Mouse (Mus musculus) embryonic facial prominence, embryonic 10.5 days (tissue): Measurements from ENCODE around the gene Birc7. TPM values are rescaled to one million over a fixed set of nuclear protein-coding genes. Genes with fewer than 3 reads are reported as not detected.

Source experiments
- DNase-seq: peaks from one replicate; pipeline ENCODE4 v3.0.0-alpha.2; 2017; ENCODE audit warnings: low spot score
- H3K27ac ChIP-seq: fragments of 300-500 bp; sonication (generic); replicated peaks from 2 replicates; pipeline ENCODE4 v1.5.1; 2016; ENCODE audit warnings: mild to moderate bottlenecking
- H3K27me3 ChIP-seq: fragments of 300-500 bp; sonication (generic); replicated peaks from 2 replicates; pipeline ENCODE4 v1.6.1; 2016; ENCODE audit warnings: low read depth, mild to moderate bottlenecking; ENCODE audit not compliant: poor library complexity, severe bottlenecking
- H3K36me3 ChIP-seq: fragments of 300-500 bp; sonication (generic); replicated peaks from 2 replicates; pipeline ENCODE4 v1.6.1; 2016; ENCODE audit warnings: mild to moderate bottlenecking, moderate library complexity
- H3K4me1 ChIP-seq: fragments of 300-500 bp; sonication (generic); 2 replicates; pipeline ENCODE4 v1.6.1; 2016
- H3K4me3 ChIP-seq: fragments of 300-500 bp; sonication (generic); 2 replicates; pipeline ENCODE4 v1.5.1; 2016; ENCODE audit warnings: mild to moderate bottlenecking, moderate library complexity
- H3K9me3 ChIP-seq: fragments of 300-500 bp; sonication (generic); 2 replicates; pipeline ENCODE4 v1.6.1; 2016; ENCODE audit warnings: mild to moderate bottlenecking
- WGBS: fragments of 180-500 bp; shearing (Covaris S2); methylation state at CpG from one replicate; pipeline ENCODE4 v1.1.7; 2016; 5-methylcytosine and 5-hydroxymethylcytosine counted together
- microRNA-seq: library from miRNA; unstranded; fragments of <30 nt; microRNA quantifications from one replicate; pipeline ENCODE4, GENCODE M21; 2017
- polyA plus RNA-seq: library from polyadenylated mRNA; unstranded; fragments of >200 nt; fragmentation: Nextera tagmentation; extraction: Ambion mirVana; gene quantifications from 2 replicates; pipeline ENCODE4 v1.2.1, GENCODE M21; 2016

Birc7 gene
- polyA plus RNA-seq, 1 experiment from 2014 or later = 0.31 TPM

DNA sequence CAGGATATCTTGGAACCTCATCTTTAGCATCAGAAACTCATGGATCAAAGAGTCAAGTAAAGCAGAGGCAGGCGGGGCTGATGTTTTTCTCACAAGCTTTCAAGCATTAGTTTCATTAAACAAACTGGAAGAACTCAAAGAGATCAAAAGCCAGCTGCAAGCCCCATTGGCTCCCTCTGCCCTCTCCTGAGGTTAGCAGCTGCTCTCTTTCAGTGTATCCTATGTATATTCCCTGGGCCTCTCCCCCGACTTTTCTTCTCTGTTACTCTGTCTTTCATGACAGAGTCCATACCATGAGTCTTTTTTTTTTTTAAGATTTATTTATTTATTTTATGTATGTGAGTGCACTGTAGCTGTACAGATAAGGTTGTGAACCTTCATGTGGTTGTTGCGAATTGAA is 31.4 kb downstream of the Birc7 start:
- H3K36me3 ChIP-seq = no peaks in the 10 kb centered on the region
- H3K27ac ChIP-seq = no peak overlapping the region
- H3K4me3 ChIP-seq = no peak overlapping the region
- H3K4me1 ChIP-seq = peaks cover 7% of the 10 kb centered on the region
- 78% methylated on average over 3 of the region's 3 CpGs for WGBS
- peaks cover 18% of the 10 kb centered on the region for H3K27me3 ChIP-seq
- no peaks in the 10 kb centered on the region for H3K9me3 ChIP-seq
- DNase-seq = no peak

DNA sequence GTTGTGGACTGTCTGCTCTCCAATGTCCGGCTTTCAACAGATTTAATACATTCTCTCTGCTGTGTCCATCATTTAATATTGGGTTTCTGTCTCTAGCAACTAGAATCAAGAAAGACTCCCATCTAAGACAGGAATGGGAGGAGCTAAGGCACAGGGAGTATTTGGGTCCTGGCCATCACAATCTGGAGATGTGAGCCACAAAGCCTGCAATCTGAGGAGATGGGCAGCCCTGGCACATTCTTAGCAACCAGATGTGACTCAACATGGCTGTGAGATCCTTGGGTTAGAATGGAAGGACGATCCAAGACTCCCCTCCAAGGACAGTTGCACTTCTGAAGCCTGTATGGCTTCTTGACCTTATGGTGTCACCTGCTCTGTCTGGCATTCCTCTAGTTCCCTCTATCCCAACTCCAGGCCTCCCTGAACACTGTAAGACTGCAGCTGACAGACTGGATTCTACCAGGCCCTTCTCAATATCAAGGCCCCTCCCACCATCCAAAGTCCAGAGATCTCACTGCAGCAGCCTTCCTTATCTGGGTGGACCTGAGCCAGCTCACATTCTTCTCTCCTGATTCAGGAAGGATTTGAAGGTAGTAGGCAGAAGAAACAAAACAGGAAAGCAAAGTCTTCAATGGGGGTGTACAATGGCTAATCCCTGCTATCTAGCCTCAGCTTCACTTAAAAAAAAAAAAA is 33.9 kb downstream of the Birc7 start:
- H3K4me3 ChIP-seq = no peak overlapping the region
- WGBS = 82% methylated on average over 2 of the region's 2 CpGs
- DNase-seq = no peak
- peaks cover 17% of the 10 kb centered on the region for H3K4me1 ChIP-seq
- H3K36me3 ChIP-seq = no peaks in the 10 kb centered on the region
- no peak overlapping the region for H3K27ac ChIP-seq
- H3K27me3 ChIP-seq = no peaks in the 10 kb centered on the region
- no peaks in the 10 kb centered on the region for H3K9me3 ChIP-seq

DNA sequence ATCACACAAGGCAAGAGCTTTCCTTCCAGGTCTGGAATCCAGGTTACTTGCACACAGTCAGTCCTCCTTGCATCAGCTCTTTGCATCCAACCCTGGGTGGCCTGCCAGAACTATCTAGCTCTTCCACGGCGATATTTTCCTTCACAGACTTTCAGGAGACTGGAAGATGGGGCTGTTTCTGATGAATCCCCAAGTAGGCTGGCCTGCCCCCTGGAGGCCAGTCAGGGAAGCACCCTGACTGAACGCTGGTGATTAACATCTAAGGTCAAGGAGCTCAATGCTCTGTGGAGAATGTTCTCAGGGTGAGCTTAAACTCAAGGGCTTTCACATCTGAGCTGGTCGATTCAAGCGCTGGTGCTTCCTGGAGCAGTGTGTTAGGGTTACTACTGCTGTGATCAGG is 35.1 kb downstream of the Birc7 start:
- Histone ChIP-seq H3K4me1 (peaks cover 26% of the 10 kb centered on the region), H3K4me3 (no peak overlapping the region), H3K27me3 (no peaks in the 10 kb centered on the region), H3K9me3 (no peaks in the 10 kb centered on the region), H3K36me3 (peaks cover 4% of the 10 kb centered on the region), H3K27ac (no peak overlapping the region)
- peak; percentile 83 for DNase-seq
- WGBS = 12% methylated on average over 5 of the region's 5 CpGs

DNA sequence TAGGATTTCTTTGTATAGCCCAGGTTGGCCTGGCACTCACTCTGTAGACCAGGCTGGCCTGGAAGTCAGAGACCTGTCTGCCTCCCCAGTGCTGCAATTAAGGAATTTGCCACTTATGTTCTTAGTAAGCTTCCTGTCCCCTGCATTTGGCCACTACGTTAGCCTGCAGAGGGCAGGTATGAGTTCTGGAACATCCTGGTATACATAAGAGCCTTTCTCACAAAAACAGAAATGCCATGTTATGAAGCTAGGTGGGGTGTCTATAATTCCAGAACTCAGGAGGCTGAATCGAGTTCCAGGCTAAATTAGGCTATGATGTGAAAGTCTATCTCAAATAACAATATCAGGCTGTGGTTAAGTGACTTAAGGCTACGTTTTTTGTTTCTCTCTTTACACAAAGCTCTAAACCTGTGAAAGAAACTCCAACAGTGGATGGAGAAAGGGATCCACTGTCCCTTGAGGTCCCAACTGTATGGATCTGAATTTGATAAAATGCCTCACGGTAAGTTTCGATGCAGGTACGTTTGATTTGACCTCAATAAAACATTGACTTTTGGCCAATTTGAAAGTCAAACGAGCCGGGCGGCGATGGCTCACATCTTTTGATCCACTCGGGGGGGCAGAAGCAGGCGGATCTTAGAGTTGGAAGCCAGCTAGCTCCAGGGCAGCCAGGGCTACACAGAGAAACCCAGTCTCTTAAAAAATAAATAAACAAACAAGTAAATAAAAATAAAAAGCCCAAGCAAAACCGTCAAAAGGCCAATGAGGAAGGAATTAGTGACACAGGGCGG is 37.5 kb downstream of the Birc7 start:
- peaks cover 29% of the 10 kb centered on the region for H3K4me1 ChIP-seq
- no peak for DNase-seq
- H3K4me3 ChIP-seq = peak overlapping the region; percentile 96
- H3K27me3 ChIP-seq = no peaks in the 10 kb centered on the region
- WGBS = 16% methylated on average over 14 of the region's 14 CpGs
- no peaks in the 10 kb centered on the region for H3K9me3 ChIP-seq
- peaks cover 24% of the 10 kb centered on the region for H3K36me3 ChIP-seq
- H3K27ac ChIP-seq = peak overlapping the region; percentile 88

DNA sequence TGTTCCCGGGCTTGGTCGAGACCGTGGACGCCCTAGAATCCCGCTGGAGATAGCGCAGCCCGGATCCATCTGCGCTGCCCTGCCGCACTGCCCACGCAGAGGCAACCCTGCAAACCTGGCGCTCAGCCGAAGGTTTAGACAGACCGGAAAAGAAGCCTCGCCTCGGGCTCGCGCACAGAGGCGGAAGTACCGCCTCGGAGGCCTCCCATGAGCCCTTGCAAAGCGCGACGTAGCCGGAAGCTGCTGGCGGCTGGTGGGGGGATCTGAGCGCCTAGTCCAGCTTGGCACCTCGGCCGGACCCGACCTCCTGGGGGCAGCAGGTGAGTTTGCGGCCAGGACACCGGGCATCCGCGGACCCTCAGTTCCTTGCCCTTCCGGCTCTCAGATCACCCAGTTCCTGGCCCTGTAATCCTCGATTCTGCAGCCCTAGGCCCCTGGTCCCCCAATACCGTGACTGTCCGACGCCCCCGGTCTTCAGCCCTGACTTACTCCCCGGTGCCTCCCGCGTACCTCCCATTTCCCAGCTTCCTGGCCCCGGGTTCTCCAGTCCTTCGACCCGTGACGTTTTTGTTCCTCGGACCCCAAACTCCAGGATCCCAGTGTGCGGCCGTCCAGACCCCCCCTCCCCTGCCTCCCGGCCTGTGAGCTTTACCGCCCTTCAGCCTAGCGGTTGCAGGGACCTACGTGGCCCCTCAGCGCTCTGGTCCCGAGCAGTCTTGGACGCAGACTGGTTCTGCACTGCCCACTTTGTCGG is 38.4 kb downstream of the Birc7 start, which contains the start of gene Arfgap1:
Gene Arfgap1 (plus strand): TSS at position 216 of the 754 bp plus-strand sequence.
- Histone ChIP-seq H3K27me3 (no peaks in the 10 kb centered on the region), H3K4me3 (peak within 1 kb of the TSS; percentile 96), H3K9me3 (no peaks in the 10 kb centered on the region), H3K36me3 (peaks cover 33% of the 10 kb centered on the region), H3K4me1 (peaks cover 29% of the 10 kb centered on the region), H3K27ac (peak within 1 kb of the TSS; percentile 88)
- WGBS = under 1% methylated on average over 57 of the region's 57 CpGs
- DNase-seq = peak; percentile 91

DNA sequence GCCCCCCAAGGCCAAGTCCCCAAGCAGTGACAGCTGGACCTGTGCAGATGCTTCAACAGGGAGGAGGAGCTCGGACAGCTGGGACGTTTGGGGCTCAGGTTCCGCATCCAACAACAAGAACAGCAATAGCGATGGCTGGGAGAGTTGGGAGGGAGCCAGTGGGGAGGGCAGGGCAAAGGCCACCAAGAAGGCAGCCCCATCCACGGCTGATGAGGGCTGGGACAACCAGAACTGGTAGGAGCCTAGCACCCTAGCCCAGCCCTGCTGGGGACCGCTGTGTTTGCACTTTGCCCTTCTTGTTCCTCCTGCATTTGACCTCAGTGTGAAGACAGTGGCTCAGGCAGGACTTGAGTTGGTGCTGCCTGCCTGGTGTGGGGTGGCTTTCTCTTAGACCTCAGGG is 52.3 kb downstream of the Birc7 start:
- DNase-seq = no peak
- WGBS = 82% methylated on average over 6 of the region's 6 CpGs
- no peak overlapping the region for H3K4me3 ChIP-seq
- H3K36me3 ChIP-seq = peaks cover 88% of the 10 kb centered on the region
- H3K9me3 ChIP-seq = no peaks in the 10 kb centered on the region
- no peaks in the 10 kb centered on the region for H3K4me1 ChIP-seq
- H3K27me3 ChIP-seq = no peaks in the 10 kb centered on the region
- H3K27ac ChIP-seq = no peak overlapping the region

Small RNAs within 50 kb of the gene (microRNA-seq; reads per million reads assigned to microRNA genes)
- gene Mir124a-3 = 4.9 reads per million, percentile 13 among the genes with 10 or more reads in this experiment

Other genes with a start within 250 kb of the Birc7 start
- 33.1 and 34.3 TPM in 2 replicates for gene Dido1, start 219.0 kb upstream of the Birc7 start, polyA plus RNA-seq
- 46.7 and 51.7 TPM in 2 replicates for gene Gid8, start 218.9 kb upstream of the Birc7 start, polyA plus RNA-seq
- gene Slc17a9, start 203.8 kb upstream of the Birc7 start, polyA plus RNA-seq = 0.38 and 0.66 TPM in 2 replicates
- gene Bhlhe23, start 152.1 kb upstream of the Birc7 start, polyA plus RNA-seq = 1.2 and 1.9 TPM in 2 replicates
- 72.3 and 73.3 TPM in 2 replicates for gene Ythdf1, start 8.1 kb upstream of the Birc7 start, polyA plus RNA-seq
- gene Nkain4, start 25.7 kb downstream of the Birc7 start, polyA plus RNA-seq = 22.2 and 26.6 TPM in 2 replicates
- gene Arfgap1, start 38.2 kb downstream of the Birc7 start, polyA plus RNA-seq = 87.3 and 87.7 TPM in 2 replicates
- 0.26 and 0.62 TPM in 2 replicates for gene Col20a1, start 57.5 kb downstream of the Birc7 start, polyA plus RNA-seq
- gene Chrna4, start 114.5 kb downstream of the Birc7 start, polyA plus RNA-seq = 5.5 and 6.7 TPM in 2 replicates
- gene Kcnq2, start 206.3 kb downstream of the Birc7 start, polyA plus RNA-seq = 1.8 and 1.9 TPM in 2 replicates
- gene Eef1a2, start 228.0 kb downstream of the Birc7 start, polyA plus RNA-seq = 0.11 TPM in 1 of 2 replicates, not detected in the other